Mouse (Mus musculus): ENCODE results near the gene Smad9. TPM values are rescaled to one million over a fixed set of nuclear protein-coding genes. Genes with fewer than 3 reads are reported as not detected.

The Smad9 gene
- not detected for total RNA-seq (2023)

GRCm38 (mm10) chr3:54755145-54756041 is at the start of gene Smad9:
Gene Smad9 (plus strand): TSS chr3:54755582.

GRCm38 (mm10) chr3:54714253-54714652 is 41.1 kb upstream of the Smad9 start, which contains the start of gene Gm21958:
Gene Gm21958 (minus strand): TSS chr3:54714353.

GRCm38 (mm10) chr3:54735247-54736046 is 19.9 kb upstream of the Smad9 start, which contains the start of the genes Exosc8 and Alg5:
Gene Exosc8 (minus strand): TSS chr3:54735393.
Gene Alg5 (plus strand): TSS chr3:54735539.

GRCm38 (mm10) chr3:54807666-54808217 is 52.4 kb downstream of the Smad9 start, which contains the start of gene Rfxap:
Gene Rfxap (minus strand): TSS chr3:54807791.

Other genes with a start within 250 kb of the Smad9 start
- 10 to 100 TPM; 89.9 to 93.9 TPM for gene Supt20, start 62.8 kb upstream of the Smad9 start, total RNA-seq (2023)
- gene Gm21958, start 41.2 kb upstream of the Smad9 start, total RNA-seq (2023), result not detected
- 10 to 100 TPM; 49.1 to 53.2 TPM for gene Exosc8, start 20.2 kb upstream of the Smad9 start, total RNA-seq (2023)
- gene Alg5, start 20.0 kb upstream of the Smad9 start, total RNA-seq (2023), result 10 to 100 TPM in 1 of 2 experiments, 1 to 10 TPM in 1; 9.1 to 11.7 TPM
- 10 to 100 TPM; 20.8 to 21.6 TPM for gene Rfxap, start 52.2 kb downstream of the Smad9 start, total RNA-seq (2023)
- not detected for gene Sertm1, start 160.3 kb downstream of the Smad9 start, total RNA-seq (2023)

Data from neutrophil, adult 83 days (primary cell).